Mouse (Mus musculus) liver, embryonic 16.5 days (tissue): ENCODE results near the gene Chchd10. TPM values are rescaled to one million over a fixed set of nuclear protein-coding genes. Genes with fewer than 3 reads are reported as not detected.

ENCODE experiments used
- ATAC-seq: fragments of 200-750 bp; cut with Nextera tagmentation; 2 replicates; pipeline ENCODE4 v1.8.0; 2017; ENCODE audit warnings: low read depth, mild to moderate bottlenecking, moderate number of reproducible peaks, moderate library complexity
- H3K27ac ChIP-seq: fragments of 300-500 bp; sonication (generic); 2 replicates; pipeline ENCODE4 v1.5.1; 2014; ENCODE audit warnings: mild to moderate bottlenecking, low read length
- H3K27me3 ChIP-seq: fragments of 300-500 bp; sonication (generic); 2 replicates; pipeline ENCODE4 v1.6.1; 2014; ENCODE audit warnings: low read depth, low read length, mixed read lengths; ENCODE audit not compliant: control insufficient read depth, insufficient read depth
- H3K36me3 ChIP-seq: fragments of 300-500 bp; sonication (generic); 2 replicates; pipeline ENCODE4 v1.6.1; 2014; ENCODE audit warnings: mild to moderate bottlenecking; ENCODE audit not compliant: control insufficient read depth, insufficient read depth
- H3K4me1 ChIP-seq: fragments of 300-500 bp; sonication (generic); 2 replicates; pipeline ENCODE4 v1.6.1; 2014; ENCODE audit warnings: low read depth, low read length, mixed read lengths; ENCODE audit not compliant: control insufficient read depth
- H3K4me2 ChIP-seq: fragments of 300-500 bp; sonication (generic); 2 replicates; pipeline ENCODE4 v1.6.1; 2014; ENCODE audit warnings: low read depth, low read length, mixed read lengths
- H3K4me3 ChIP-seq: fragments of 300-500 bp; sonication (generic); 2 replicates; pipeline ENCODE4 v1.5.1; 2014; ENCODE audit warnings: low read depth, mild to moderate bottlenecking, low read length
- H3K9ac ChIP-seq: fragments of 300-500 bp; sonication (generic); 2 replicates; pipeline ENCODE4 v1.6.1; 2014; ENCODE audit warnings: low read depth, low read length
- H3K9me3 ChIP-seq: fragments of 300-500 bp; sonication (generic); replicated peaks from 2 replicates; pipeline ENCODE4 v1.6.1; 2016; ENCODE audit warnings: low read length; ENCODE audit not compliant: control insufficient read depth
- WGBS: fragments of 180-500 bp; shearing (Covaris S2); extraction: QIAGEN DNeasy Blood & Tissue Kit; methylation state at CpG from one replicate; pipeline ENCODE4 v1.1.7; 2014; ENCODE audit not compliant: insufficient replicate concordance; 5-methylcytosine and 5-hydroxymethylcytosine counted together
- polyA plus RNA-seq: library from polyadenylated mRNA; unstranded; fragments of >200 nt; fragmentation: Nextera tagmentation; extraction: Ambion mirVana; gene quantifications from 2 replicates; pipeline ENCODE4 v1.2.1, GENCODE M21; 2015

The Chchd10 gene
- polyA plus RNA-seq, 1 experiment from 2014 or later = 137 TPM

DNA sequence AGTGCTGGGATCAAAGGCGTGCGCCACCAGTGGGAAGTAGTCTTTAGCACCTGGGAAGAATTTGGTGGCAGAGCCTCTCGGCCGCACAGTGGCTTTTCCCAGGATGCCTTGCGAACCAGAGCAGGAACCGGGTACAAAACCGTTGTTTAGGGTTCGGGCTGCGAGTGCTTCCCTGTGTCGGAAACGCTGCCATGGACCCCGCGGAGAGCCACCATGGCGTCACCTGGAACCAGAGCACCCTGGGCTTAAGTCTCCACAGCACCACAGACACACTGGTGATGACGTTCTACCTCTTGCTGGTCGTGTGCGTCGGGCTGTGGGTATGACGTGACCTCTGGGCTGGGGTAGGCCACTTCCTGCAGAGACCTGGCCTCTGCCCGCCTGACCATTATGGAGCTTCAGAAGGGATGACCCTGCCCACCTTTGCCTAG is 21.5 kb downstream of the Chchd10 start, which contains the start of gene Gm5134:
Gene Gm5134 (plus strand): TSS at position 134 of the 431 bp plus-strand sequence.
- Histone ChIP-seq H3K4me3 (peak within 1 kb of the TSS; percentile 43), H3K9ac (peak within 1 kb of the TSS; percentile 33; the same call in 1 of the 2 replicates), H3K9me3 (no peaks in the 10 kb centered on the region), H3K36me3 (no peaks in the 10 kb centered on the region), H3K4me2 (peak within 1 kb of the TSS; percentile 58), H3K27ac (no peak within 1 kb of the TSS), H3K4me1 (peaks cover 5% of the 10 kb centered on the region), H3K27me3 (peaks cover 22% of the 10 kb centered on the region)
- 26% methylated on average over 20 of the region's 20 CpGs for WGBS
- peak; percentile 16; the same call in 1 of the 2 replicates for ATAC-seq

DNA sequence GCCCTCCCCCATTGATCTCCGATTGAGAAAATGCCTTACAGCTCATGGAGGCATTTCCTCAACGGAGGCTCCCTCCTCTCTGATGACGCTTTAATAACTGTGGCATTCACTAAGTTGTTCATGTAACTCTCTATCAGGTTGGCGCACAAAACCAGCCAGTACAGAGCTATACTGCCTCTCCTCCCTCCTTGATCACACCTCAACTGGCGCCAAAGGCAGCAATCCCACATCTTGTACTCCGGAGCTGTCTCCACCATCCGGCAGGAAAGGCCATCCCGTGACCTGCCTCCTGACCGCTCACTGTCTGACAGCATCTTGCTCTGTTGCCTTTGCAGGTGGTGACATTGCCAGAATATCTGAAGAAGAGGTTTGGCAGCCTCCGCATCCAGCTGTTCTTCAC is 40.9 kb downstream of the Chchd10 start:
- Histone ChIP-seq H3K27ac (no peak overlapping the region), H3K36me3 (no peaks in the 10 kb centered on the region), H3K4me1 (peaks cover 2% of the 10 kb centered on the region; the same call in 1 of the 2 replicates), H3K9ac (no peak overlapping the region), H3K4me2 (no peak overlapping the region), H3K27me3 (no peaks in the 10 kb centered on the region), H3K4me3 (no peak overlapping the region), H3K9me3 (no peaks in the 10 kb centered on the region; the same call in 1 of the 2 replicates)
- 77% methylated on average over 10 of the region's 10 CpGs for WGBS
- ATAC-seq = no peak

DNA sequence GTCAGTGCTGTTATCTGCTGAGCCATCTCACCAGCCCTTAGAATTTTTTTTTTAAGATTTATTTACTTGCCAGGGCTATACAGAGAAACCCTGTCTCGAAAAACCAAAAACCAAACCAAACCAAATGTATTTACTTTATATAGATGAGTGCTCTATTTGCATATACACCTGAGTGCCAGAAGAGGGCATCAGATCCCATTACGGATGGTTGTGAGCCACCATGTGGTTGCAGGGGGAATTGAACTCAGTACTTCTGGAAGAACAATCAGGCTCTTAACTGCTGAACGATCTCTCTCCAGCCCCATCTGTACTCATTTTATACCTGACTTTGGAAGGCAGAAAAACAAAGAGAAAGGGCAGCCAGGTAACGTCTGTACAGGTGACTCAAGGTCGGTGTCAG is 42.3 kb downstream of the Chchd10 start:
- Histone ChIP-seq H3K4me2 (no peak overlapping the region), H3K27me3 (no peaks in the 10 kb centered on the region), H3K27ac (no peak overlapping the region), H3K4me3 (no peak overlapping the region), H3K9ac (no peak overlapping the region), H3K4me1 (peaks cover 2% of the 10 kb centered on the region; the same call in 1 of the 2 replicates), H3K36me3 (no peaks in the 10 kb centered on the region), H3K9me3 (no peaks in the 10 kb centered on the region; the same call in 1 of the 2 replicates)
- WGBS = 59% methylated on average over 5 of the region's 5 CpGs
- no peak for ATAC-seq

DNA sequence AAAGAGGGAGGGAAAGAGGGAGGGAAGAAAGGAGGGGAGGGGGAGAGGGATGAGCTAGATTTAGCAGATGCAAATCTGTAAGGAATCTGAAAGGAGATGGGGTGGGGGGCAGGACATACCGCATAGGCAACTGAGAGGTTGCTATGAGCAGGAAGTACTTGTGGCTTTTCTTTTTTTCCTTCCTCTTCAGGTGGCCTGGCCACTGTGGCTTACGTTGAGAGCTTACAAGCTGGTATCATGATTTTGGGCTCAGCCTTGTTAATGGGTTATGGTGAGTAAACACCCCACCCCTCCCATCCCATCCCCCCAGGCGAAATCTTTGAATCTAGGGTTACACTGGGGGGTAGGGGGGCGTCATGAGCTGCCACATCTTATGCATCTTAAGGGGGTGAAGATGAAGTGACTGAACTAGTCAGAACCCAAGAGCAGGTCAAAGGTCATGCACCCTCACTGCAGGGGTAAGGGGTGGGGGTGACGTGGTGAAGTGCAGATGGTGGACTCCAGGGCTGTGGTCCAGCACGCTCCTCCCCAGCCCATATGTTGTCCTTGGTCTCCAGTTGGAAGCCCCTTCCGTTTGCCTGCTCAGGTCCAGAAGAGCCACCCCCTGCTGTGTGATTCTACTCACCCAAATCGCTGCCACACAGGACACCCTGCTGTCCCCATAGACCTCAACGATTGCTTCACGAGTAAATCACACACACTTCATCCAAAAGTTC is 45.3 kb downstream of the Chchd10 start:
- WGBS = 30% methylated on average over 10 of the region's 10 CpGs
- H3K36me3 ChIP-seq = no peaks in the 10 kb centered on the region
- H3K4me2 ChIP-seq = no peak overlapping the region
- H3K9ac ChIP-seq = no peak overlapping the region
- H3K4me1 ChIP-seq = peaks cover 2% of the 10 kb centered on the region; the same call in 1 of the 2 replicates
- H3K27me3 ChIP-seq = no peaks in the 10 kb centered on the region
- no peak overlapping the region for H3K27ac ChIP-seq
- no peak overlapping the region for H3K4me3 ChIP-seq
- no peak for ATAC-seq
- H3K9me3 ChIP-seq = no peaks in the 10 kb centered on the region

DNA sequence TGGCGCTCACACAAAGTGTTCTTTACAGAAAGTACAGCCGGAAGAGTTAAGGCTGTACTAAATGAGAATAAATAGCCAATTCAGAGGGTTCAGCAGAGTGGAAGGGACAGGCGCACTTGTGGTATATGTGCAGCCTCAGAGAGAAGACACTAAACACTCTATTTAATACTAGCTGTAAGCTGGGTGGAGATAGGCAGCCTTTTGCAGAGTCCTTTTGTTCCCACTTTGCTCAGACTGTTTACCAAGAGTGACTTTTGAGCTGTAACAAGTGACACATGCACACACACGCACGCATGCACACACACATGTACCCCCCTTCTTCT is 45.9 kb downstream of the Chchd10 start:
- Histone ChIP-seq H3K4me1 (peaks cover 2% of the 10 kb centered on the region; the same call in 1 of the 2 replicates), H3K36me3 (no peaks in the 10 kb centered on the region), H3K9me3 (no peaks in the 10 kb centered on the region), H3K4me3 (no peak overlapping the region), H3K27ac (no peak overlapping the region), H3K27me3 (no peaks in the 10 kb centered on the region), H3K9ac (no peak overlapping the region), H3K4me2 (no peak overlapping the region)
- ATAC-seq = no peak
- WGBS = 67% methylated on average over 5 of the region's 5 CpGs

DNA sequence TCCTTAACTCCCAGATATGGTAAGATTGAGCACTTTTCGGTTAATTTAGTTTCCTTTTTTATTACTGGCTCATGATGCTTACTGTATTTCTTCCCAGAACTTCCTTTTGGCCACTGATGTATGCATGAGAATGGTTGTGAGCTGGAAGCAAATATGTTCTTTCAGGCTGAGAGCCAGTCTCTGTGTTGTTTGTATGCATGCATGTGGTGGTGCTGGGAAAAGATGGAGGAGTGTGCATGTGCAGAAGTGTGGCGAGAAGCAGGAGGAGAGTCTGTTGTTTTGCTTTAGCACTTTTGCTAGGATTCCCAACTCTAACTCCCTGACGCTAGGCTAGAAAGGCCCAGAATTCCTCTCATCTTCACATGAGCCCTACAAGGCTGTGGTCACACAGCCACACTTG is 46.5 kb downstream of the Chchd10 start:
- 71% methylated on average over 3 of the region's 3 CpGs for WGBS
- H3K4me1 ChIP-seq = peaks cover 2% of the 10 kb centered on the region; the same call in 1 of the 2 replicates
- H3K9ac ChIP-seq = no peak overlapping the region
- no peaks in the 10 kb centered on the region for H3K36me3 ChIP-seq
- no peak overlapping the region for H3K27ac ChIP-seq
- no peaks in the 10 kb centered on the region for H3K27me3 ChIP-seq
- H3K4me2 ChIP-seq = no peak overlapping the region
- H3K4me3 ChIP-seq = no peak overlapping the region
- ATAC-seq = no peak
- H3K9me3 ChIP-seq = no peaks in the 10 kb centered on the region

Other genes with a start within 250 kb of the Chchd10 start
- gene Cabin1, start 168.8 kb upstream of the Chchd10 start, polyA plus RNA-seq = 11.6 and 13.6 TPM in 2 replicates
- 222 and 239 TPM in 2 replicates for gene Ddt, start 159.7 kb upstream of the Chchd10 start, polyA plus RNA-seq
- gene Gm20441, start 152.2 kb upstream of the Chchd10 start, polyA plus RNA-seq = 0.18 TPM in 1 of 2 replicates, not detected in the other
- gene Gstt3, start 151.7 kb upstream of the Chchd10 start, polyA plus RNA-seq = 14.1 and 16.3 TPM in 2 replicates
- 181 and 217 TPM in 2 replicates for gene Gstt1, start 134.5 kb upstream of the Chchd10 start, polyA plus RNA-seq
- not detected in 2 replicates for gene Gstt4, start 110.6 kb upstream of the Chchd10 start, polyA plus RNA-seq
- 54.3 and 56.7 TPM in 2 replicates for gene Gstt2, start 95.7 kb upstream of the Chchd10 start, polyA plus RNA-seq
- gene Mif, start 72.9 kb upstream of the Chchd10 start, polyA plus RNA-seq = 906 and 964 TPM in 2 replicates
- 0.50 and 0.85 TPM in 2 replicates for gene Derl3, start 39.7 kb upstream of the Chchd10 start, polyA plus RNA-seq
- 55.9 and 56.8 TPM in 2 replicates for gene Smarcb1, start 11.5 kb upstream of the Chchd10 start, polyA plus RNA-seq
- 2.1 and 2.7 TPM in 2 replicates for gene Mmp11, start 3.4 kb downstream of the Chchd10 start, polyA plus RNA-seq
- 24.3 and 26.4 TPM in 2 replicates for gene Gm867, start 7.5 kb downstream of the Chchd10 start, polyA plus RNA-seq
- gene Vpreb3, start 9.9 kb downstream of the Chchd10 start, polyA plus RNA-seq = 15.0 and 17.5 TPM in 2 replicates
- gene Gm5134, start 21.4 kb downstream of the Chchd10 start, polyA plus RNA-seq = 0.06 and 0.14 TPM in 2 replicates
- gene Zfp280b, start 99.5 kb downstream of the Chchd10 start, polyA plus RNA-seq = 11.3 TPM in 2 replicates
- 0.11 and 0.18 TPM in 2 replicates for gene Slc5a4b, start 177.8 kb downstream of the Chchd10 start, polyA plus RNA-seq
- not detected in 2 replicates for gene Slc5a4a, start 214.3 kb downstream of the Chchd10 start, polyA plus RNA-seq